In the genomic region with DNA sequence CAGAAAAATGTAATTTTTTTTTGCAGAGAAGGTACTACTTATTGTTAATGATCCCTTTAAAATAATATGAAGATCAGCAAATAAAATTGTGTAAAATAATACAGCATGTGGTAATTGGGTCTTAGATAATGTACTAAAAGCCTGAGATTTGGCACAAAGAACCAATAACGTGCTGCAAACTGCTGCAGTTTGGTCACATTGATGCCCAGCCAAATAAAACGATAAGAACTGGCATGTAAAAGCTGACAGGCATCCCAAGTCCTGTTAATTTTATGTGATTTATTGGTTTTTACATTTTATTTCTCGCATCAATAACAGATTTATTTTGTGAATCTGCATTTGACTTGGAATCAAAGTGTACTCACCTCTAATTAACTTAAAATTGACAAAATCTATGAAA, we compare ENCODE assay signal across 27 mouse cellular contexts.
"Had no signal": no experiment of that assay in that cellular context is flagged by ENCODE, and none has a peak within 500 bp of the region (broad histone marks: within the 10 kb centered on the region; RNA-seq: fewer than 3 reads in every experiment).

No protein-coding gene starts in this region.

- ATAC-seq: forebrain, embryonic 13.5 days; forebrain, embryonic 15.5 days; forebrain, embryonic 16.5 days; forebrain, postnatal 0 days had no signal

- DNase-seq: cerebellum, adult 8-10 months; cerebellum, adult 9-10 months; cerebellum, adult 9-11 months; cerebellum, postnatal 10 days; cerebellum, postnatal 14 days; cerebellum, postnatal 25 days; cerebellum, postnatal 36 days; embryo, embryonic 11 days; forebrain, postnatal 0 days; gastrocnemius, adult 2 months; gastrocnemius, postnatal 10 days; gastrocnemius, postnatal 14 days; gastrocnemius, postnatal 25 days; gastrocnemius, postnatal 36 days; heart, adult 11 months; heart, adult 18-20 months; heart, adult 2 months had no signal

- H3K4me3 ChIP-seq: embryonic facial prominence, embryonic 10.5 days; embryonic facial prominence, embryonic 12.5 days; embryonic facial prominence, embryonic 13.5 days; embryonic facial prominence, embryonic 15.5 days; erythroblast, embryonic 14.5 days; forebrain, embryonic 12.5 days; forebrain, embryonic 13.5 days; forebrain, embryonic 15.5 days; gastrocnemius, adult 2 months; heart, adult 2 months; heart, embryonic 10.5 days had no signal

- H3K4me2 ChIP-seq: embryonic facial prominence, embryonic 12.5 days; embryonic facial prominence, embryonic 13.5 days; embryonic facial prominence, embryonic 15.5 days; forebrain, embryonic 12.5 days; forebrain, embryonic 13.5 days; forebrain, embryonic 15.5 days had no signal

- H3K36me3 ChIP-seq: embryonic facial prominence, embryonic 10.5 days; embryonic facial prominence, embryonic 12.5 days; embryonic facial prominence, embryonic 13.5 days; embryonic facial prominence, embryonic 15.5 days; forebrain, embryonic 12.5 days; forebrain, embryonic 15.5 days; heart, embryonic 10.5 days had no signal

- H3K4me1 ChIP-seq: embryonic facial prominence, embryonic 10.5 days; embryonic facial prominence, embryonic 12.5 days; embryonic facial prominence, embryonic 13.5 days; embryonic facial prominence, embryonic 15.5 days; forebrain, embryonic 12.5 days; forebrain, embryonic 13.5 days; heart, embryonic 10.5 days had no signal

- H3K9me3 ChIP-seq: embryonic facial prominence, embryonic 10.5 days; embryonic facial prominence, embryonic 12.5 days; embryonic facial prominence, embryonic 13.5 days; embryonic facial prominence, embryonic 15.5 days; forebrain, embryonic 15.5 days; heart, embryonic 10.5 days had no signal

- H3K27ac ChIP-seq: embryonic facial prominence, embryonic 10.5 days; embryonic facial prominence, embryonic 12.5 days; embryonic facial prominence, embryonic 13.5 days; embryonic facial prominence, embryonic 15.5 days; forebrain, embryonic 12.5 days; forebrain, embryonic 13.5 days; forebrain, embryonic 15.5 days; gastrocnemius, adult 2 months; heart, adult 2 months; heart, embryonic 10.5 days had no signal

- H3K27me3 ChIP-seq: embryonic facial prominence, embryonic 12.5 days; embryonic facial prominence, embryonic 13.5 days; embryonic facial prominence, embryonic 15.5 days; forebrain, embryonic 12.5 days; forebrain, embryonic 13.5 days; forebrain, embryonic 15.5 days had no signal

- H3K9ac ChIP-seq: embryonic facial prominence, embryonic 12.5 days; embryonic facial prominence, embryonic 13.5 days; embryonic facial prominence, embryonic 15.5 days; forebrain, embryonic 12.5 days; forebrain, embryonic 13.5 days; forebrain, embryonic 15.5 days; forebrain, postnatal 0 days had no signal
